Mouse (Mus musculus): ENCODE results near the gene Kif1a. TPM values are rescaled to one million over a fixed set of nuclear protein-coding genes. Genes with fewer than 3 reads are reported as not detected.

Kif1a gene
- polyA plus RNA-seq (2012; rRNA removed; ENCODE audit: low replicate concordance) = 2.7 and 3.2 TPM in 2 replicates

GRCm38 (mm10) chr1:93101571-93102061 lies at the start of gene Kif1a:
Gene Kif1a (minus strand): TSS chr1:93101951.

GRCm38 (mm10) chr1:93135036-93135526 lies 33.3 kb upstream of the Kif1a start, which contains the start of gene Agxt:
Gene Agxt (plus strand): TSS chr1:93135240.

GRCm38 (mm10) chr1:93006061-93006460 lies 95.7 kb downstream of the Kif1a start, which contains the start of gene Aqp12:
Gene Aqp12 (plus strand): TSS chr1:93006334.

Other genes starting within 250 kb of the Kif1a start
- gene Ankmy1, start 199.0 kb downstream of the Kif1a start, polyA plus RNA-seq (2012; rRNA removed; ENCODE audit: low replicate concordance) = 0.17 and 0.23 TPM in 2 replicates
- gene Dusp28, start 195.0 kb downstream of the Kif1a start, polyA plus RNA-seq (2012; rRNA removed; ENCODE audit: low replicate concordance) = 30.0 and 42.4 TPM in 2 replicates
- gene Rnpepl1, start 191.2 kb downstream of the Kif1a start, polyA plus RNA-seq (2012; rRNA removed; ENCODE audit: low replicate concordance) = 207 and 319 TPM in 2 replicates
- gene Capn10, start 167.6 kb downstream of the Kif1a start, polyA plus RNA-seq (2012; rRNA removed; ENCODE audit: low replicate concordance) = 21.3 and 25.7 TPM in 2 replicates
- gene Gpr35, start 151.1 kb downstream of the Kif1a start, polyA plus RNA-seq (2012; rRNA removed; ENCODE audit: low replicate concordance) = 5.6 and 6.3 TPM in 2 replicates
- gene Aqp12, start 95.6 kb downstream of the Kif1a start, polyA plus RNA-seq (2012; rRNA removed; ENCODE audit: low replicate concordance) = not detected in 2 replicates
- gene Agxt, start 33.3 kb upstream of the Kif1a start, polyA plus RNA-seq (2012; rRNA removed; ENCODE audit: low replicate concordance) = 0.53 TPM in 1 of 2 replicates, not detected in the other
- gene 2310007B03Rik, start 59.0 kb upstream of the Kif1a start, polyA plus RNA-seq (2012; rRNA removed; ENCODE audit: low replicate concordance) = 0.19 and 0.82 TPM in 2 replicates
- 0.37 and 0.38 TPM in 2 replicates for gene Crocc2, start 66.8 kb upstream of the Kif1a start, polyA plus RNA-seq (2012; rRNA removed; ENCODE audit: low replicate concordance)
- gene Sned1, start 133.9 kb upstream of the Kif1a start, polyA plus RNA-seq (2012; rRNA removed; ENCODE audit: low replicate concordance) = 33.3 and 46.3 TPM in 2 replicates
- 5.8 and 12.0 TPM in 2 replicates for gene Mterf4, start 204.0 kb upstream of the Kif1a start, polyA plus RNA-seq (2012; rRNA removed; ENCODE audit: low replicate concordance)
- gene Ppp1r7, start 240.9 kb upstream of the Kif1a start, polyA plus RNA-seq (2012; rRNA removed; ENCODE audit: low replicate concordance) = 2.7 and 4.7 TPM in 2 replicates
- gene Pask, start 241.5 kb upstream of the Kif1a start, polyA plus RNA-seq (2012; rRNA removed; ENCODE audit: low replicate concordance) = 1.5 and 2.0 TPM in 2 replicates

All from mammary gland, adult 2 months (tissue).